Mouse (Mus musculus): ENCODE results near the gene Tcirg1. TPM values are rescaled to one million over a fixed set of nuclear protein-coding genes. Genes with fewer than 3 reads are reported as not detected.

Tcirg1 gene
- total RNA-seq, 2 experiments from 2014 or later = 8.9 to 9.8 TPM

DNA sequence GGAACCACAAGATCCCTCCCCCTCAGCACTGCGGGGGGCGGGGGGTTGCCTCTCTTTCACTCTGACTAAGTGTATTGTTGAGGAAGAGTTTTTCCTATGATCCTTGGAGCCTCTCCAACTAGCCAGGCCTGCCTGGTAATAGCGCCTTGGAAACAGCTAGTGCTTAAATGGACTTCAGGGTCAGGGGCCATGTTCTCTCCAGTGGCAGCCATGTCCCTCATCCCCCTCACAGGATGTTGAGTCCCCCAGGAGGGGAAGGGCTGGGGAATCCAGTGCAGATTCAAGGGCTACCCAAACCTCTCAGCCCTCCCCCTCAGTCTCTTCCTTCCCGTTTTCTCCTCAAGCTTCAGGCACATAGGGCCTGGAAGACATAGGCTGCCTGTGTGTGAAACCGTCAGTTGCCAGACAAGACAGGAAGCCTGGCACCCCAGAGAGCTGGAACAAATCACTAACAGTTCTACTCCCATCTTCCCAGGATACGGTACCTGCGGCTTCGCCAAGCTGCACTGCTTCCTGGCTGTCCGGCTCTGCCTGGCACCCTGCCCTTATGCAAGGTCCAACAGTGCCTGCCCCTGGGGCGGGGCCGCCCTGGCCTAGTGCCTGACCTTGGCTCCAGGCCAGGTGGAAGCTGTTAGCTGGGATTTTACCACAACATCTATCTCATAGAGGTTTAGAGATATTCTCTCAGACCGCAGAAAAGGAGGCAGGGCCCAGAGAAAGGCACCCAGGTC lies 22.4 kb upstream of the Tcirg1 start, which contains the start of gene Aldh3b1:
Aldh3b1 (minus strand) TSS at position 598 of the 731 bp plus-strand sequence.
- intact Hi-C loops (cut with DNase I) = no loop called here
- DNase-seq (ENCODE audit: low spot score) = peak; percentile 83

DNA sequence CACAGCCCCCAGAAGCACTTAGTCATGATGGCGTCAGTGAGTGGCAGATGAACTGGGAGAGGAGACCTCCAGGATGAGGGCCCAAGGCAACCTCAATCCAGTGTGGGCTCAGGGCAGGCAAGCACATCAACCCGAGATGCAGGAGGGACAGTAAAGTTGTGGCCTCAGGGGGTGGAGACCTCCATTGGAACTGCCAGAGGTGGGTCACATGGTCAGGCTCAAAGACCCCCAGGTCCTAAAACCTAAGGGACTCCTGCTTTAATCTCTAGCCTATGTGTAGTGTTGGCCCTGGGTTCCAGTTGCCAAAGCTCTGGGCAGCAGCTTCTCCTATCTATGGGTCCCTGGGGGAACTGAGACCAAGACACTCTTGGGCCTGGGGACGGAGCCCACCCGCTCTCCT lies 21.8 kb upstream of the Tcirg1 start:
- no peak for DNase-seq (ENCODE audit: low spot score)
- intact Hi-C loops (cut with DNase I) = no loop called here

GRCm38 (mm10) chr19:3927989-3928388 lies 21.1 kb upstream of the Tcirg1 start:
- intact Hi-C loops (cut with DNase I) = no loop called here
- DNase-seq (ENCODE audit: low spot score) = no peak

DNA sequence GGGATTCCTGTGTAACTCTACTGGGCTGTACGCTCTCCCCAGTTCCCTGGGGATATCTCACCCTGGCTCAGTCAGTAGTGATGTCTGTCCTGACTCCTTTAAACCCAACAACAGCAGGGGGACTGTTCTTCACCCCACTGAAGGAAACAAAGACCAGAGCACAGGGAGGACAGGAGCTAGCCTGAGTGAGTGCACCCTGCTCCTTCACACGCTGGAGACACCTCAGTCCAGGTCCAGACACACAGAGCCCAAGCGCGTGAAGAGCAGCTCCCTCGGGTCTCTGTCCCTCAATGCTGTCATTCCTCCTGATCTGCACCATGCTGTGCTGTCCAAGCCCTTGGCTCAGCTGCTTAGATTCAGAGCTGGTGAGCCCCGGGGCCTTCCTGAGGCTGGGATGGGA lies 19.8 kb upstream of the Tcirg1 start:
- DNase-seq (ENCODE audit: low spot score) = no peak
- intact Hi-C loops (cut with DNase I) = no loop called here

DNA sequence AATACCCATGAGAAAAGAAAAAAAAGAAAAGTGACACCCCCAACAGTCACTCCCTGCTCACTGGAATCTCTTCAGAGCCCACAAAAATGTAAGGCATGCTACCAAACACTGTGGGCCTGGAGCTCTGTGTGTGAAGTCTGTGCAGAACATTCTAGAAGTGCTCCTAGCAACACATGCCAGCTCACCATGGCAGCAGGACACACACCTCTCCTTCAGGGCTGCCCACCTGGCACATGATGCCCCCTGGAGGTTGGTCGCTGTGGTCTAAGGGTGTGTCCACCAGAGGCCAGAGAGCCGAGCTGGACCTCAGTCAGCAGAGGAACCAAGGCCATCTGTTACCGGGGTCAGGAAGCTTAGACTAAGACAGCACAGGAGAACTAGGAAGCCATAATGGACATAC lies 19.3 kb upstream of the Tcirg1 start:
- no peak for DNase-seq (ENCODE audit: low spot score)
- intact Hi-C loops (cut with DNase I) = no loop called here

DNA sequence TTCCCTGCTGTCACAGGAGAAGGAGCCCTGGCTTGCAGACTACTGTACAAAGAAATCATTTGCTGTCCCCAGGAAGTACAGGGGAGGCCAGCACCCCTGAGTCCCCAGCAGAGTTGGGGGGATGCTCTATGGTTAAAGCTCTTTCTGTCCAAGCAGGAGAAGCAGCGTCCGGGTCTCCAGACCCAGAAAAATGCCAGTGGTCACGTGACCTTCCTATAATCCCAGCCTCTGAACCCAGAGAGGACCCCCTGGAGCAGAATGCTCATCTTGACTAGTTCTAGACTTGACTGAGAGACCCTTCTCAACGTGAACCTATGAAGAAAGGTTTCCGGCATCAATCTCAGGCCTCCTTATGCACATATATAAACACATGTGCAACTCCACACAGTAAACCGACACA lies 18.9 kb upstream of the Tcirg1 start:
- DNase-seq (ENCODE audit: low spot score) = no peak
- intact Hi-C loops (cut with DNase I) = no loop called here

GRCm38 (mm10) chr19:3924868-3925267 lies 17.9 kb upstream of the Tcirg1 start:
- no peak for DNase-seq (ENCODE audit: low spot score)
- intact Hi-C loops (cut with DNase I) = no loop called here

GRCm38 (mm10) chr19:3924190-3924589 lies 17.3 kb upstream of the Tcirg1 start:
- intact Hi-C loops (cut with DNase I) = no loop called here
- no peak for DNase-seq (ENCODE audit: low spot score)

DNA sequence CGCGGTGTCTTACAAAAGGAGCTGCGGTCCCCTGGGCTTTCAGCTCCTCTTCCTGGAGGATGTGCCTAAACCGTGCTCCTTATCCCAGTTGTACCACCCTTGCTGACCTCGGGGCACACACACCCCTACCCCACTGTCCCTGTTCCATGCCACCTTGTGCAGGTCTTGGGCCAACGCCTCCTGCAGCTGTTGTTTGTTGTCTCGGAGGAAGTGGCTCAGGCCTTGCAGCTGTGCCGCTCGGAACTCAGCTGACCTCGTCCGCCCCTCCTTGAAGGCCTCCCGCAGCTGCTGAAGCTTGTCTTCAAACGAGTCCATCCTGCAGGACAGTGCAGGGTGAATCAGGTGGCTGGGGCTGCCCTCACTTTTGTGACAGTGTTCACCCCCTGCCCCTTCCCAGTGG lies 16.7 kb upstream of the Tcirg1 start:
- DNase-seq (ENCODE audit: low spot score) = no peak
- intact Hi-C loops (cut with DNase I) = no loop called here

DNA sequence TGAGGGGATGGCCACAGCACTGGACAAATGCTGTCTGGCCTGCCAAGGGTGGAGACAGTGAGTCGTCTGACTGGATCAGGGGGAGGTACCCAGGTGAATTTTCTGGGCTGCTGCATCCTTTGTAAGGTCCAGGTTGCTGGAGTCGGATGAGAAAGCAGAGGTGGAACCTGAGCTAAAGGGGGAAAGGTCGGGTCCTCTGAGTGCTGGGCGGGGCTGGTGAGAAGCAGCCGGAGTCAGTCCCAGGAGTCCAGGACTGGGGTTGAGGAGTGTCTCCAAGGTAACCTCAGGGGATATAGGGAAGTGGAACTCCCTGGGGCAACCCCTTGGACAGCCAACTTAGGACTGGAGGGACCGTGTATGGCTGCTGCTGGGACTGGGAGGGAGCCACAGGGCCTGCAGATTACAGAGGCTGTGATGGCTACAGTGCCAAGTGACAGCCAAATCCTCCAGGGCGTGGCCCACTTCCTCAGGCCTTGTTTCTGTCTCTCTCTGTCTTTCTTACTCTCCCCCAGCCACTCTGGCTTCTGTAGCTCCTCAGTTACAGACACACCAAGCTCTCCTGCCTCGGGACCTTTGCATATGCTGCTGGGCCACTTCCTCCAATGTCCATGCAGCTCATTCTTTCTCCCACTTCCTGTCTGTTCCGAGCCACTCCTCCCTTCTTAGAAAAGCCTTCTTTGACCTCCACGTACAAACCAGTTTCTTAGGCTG lies 15.9 kb upstream of the Tcirg1 start:
- intact Hi-C loops (cut with DNase I) = no loop called here
- no peak for DNase-seq (ENCODE audit: low spot score)

DNA sequence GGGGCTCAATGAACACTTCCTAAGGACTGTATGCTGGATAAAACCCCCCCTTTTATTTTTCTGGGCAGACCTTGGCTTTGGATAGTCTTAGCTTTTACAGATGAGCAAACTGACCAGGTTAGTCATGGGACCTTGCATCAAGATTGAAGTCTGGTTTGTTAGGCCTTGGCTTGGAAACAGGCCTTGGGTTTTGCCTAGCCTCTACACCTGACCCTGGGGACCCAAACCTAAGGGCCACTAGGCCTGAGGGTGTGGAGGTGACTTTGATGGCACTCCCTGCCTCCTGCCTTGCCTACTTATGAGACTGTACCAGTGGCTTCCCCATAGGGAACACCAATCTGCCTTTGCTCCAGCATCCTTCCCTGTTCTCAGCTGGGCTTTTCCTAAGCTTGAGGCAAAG lies 13.0 kb upstream of the Tcirg1 start:
- no peak for DNase-seq (ENCODE audit: low spot score)
- intact Hi-C loops (cut with DNase I) = no loop called here

- DNase-seq (ENCODE audit: low spot score) = no peak
- intact Hi-C loops (cut with DNase I) = no loop called here
These were observed 9.8 kb upstream of the Tcirg1 start for GRCm38 (mm10) chr19:3916727-3917126.

- intact Hi-C loops (cut with DNase I) = no loop called here
- no peak for DNase-seq (ENCODE audit: low spot score)
These were observed 7.6 kb upstream of the Tcirg1 start for GRCm38 (mm10) chr19:3914535-3914934.

GRCm38 (mm10) chr19:3913692-3914091 lies 6.8 kb upstream of the Tcirg1 start:
- DNase-seq (ENCODE audit: low spot score) = no peak
- intact Hi-C loops (cut with DNase I) = no loop called here

GRCm38 (mm10) chr19:3912337-3913204 lies 5.6 kb upstream of the Tcirg1 start, which contains the start of gene Ndufs8:
Ndufs8 (minus strand) TSS chr19:3912774.
- DNase-seq (ENCODE audit: low spot score) = peak; percentile 93
- intact Hi-C loops (cut with DNase I) = no loop called here

DNA sequence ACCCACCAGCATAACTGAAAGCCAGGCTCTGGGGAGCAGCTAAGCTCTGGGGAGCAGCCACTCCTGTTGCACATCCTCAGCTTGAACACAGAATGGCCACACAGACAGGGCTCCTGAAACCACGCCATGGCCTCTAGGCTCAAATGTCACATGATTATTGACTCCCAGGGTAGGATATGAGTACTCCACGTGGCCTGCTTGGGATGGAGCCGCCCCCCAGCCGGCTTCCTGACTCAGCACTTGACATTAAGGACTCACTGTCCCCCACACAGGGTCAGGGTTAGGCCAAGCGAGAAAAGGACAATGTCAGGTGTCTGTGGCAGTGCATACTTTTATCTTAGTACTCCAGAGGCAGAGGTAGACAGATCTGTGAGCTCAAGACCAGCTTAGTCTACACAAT lies 3.3 kb upstream of the Tcirg1 start:
- no peak for DNase-seq (ENCODE audit: low spot score)
- intact Hi-C loops (cut with DNase I) = no loop called here

DNA sequence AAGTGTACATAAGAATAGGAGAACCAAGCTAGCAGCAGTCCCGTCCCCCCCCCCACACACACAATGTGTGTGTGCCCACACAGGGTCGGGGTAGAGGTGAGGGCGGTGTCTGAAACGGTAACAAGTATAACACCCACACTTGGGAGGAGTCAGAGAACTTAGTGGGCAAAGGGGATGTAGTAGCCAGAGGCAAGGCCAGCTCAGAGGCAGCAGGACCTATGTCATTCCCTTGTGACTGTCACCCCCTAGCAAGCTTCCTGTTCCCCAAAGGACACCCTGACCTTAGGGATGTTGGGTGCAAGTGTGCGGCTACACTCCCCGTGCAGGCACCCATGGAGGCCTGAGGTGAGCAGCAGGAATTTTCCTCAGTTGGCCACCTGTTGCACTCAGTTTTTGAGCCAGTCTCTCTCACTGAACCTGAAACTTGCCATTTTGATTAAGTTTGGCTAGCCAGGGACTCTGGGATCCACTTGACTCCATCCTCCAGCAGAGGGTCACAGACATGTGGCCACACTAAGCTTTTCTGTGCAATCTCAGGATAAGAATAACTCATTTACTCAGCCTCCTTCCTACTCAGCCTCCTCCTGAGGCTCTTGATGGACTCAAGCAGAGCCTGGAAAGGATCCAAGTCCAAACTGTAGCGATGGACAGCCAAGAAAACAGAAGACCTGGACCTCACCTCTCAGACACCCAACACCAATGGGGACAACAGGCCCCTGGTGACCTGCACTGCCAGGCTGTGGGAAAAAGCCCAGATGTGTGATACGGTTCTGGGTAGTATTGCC lies 1.1 kb upstream of the Tcirg1 start:
- intact Hi-C loops (cut with DNase I) = no loop called here
- no peak for DNase-seq (ENCODE audit: low spot score)

- intact Hi-C loops (cut with DNase I) = no loop called here
- no peak for DNase-seq (ENCODE audit: low spot score)
These were observed 607 bp downstream of the Tcirg1 start for GRCm38 (mm10) chr19:3906326-3906725.

GRCm38 (mm10) chr19:3905261-3905969 lies 1.5 kb downstream of the Tcirg1 start:
- peak; percentile 53 for DNase-seq (ENCODE audit: low spot score)
- intact Hi-C loops (cut with DNase I) = no loop called here
